Mouse (Mus musculus) testis, adult 2 months (tissue): ENCODE results near the gene Tmem42.

Experiments used
- CTCF ChIP-seq: fragments of 200-500 bp; IDR thresholded peaks from 2 replicates; pipeline ENCODE4 v1.5.1; 2012; ENCODE audit warnings: low read depth, mild to moderate bottlenecking, inconsistent platforms, low read length, moderate library complexity; ENCODE audit not compliant: control insufficient read depth, insufficient read depth, insufficient replicate concordance
- POLR2A ChIP-seq: fragments of 200-500 bp; IDR thresholded peaks from 2 replicates; pipeline ENCODE4 v1.6.1; 2012; ENCODE audit warnings: low read depth, mild to moderate bottlenecking, inconsistent platforms, low read length, moderate library complexity; ENCODE audit not compliant: control insufficient read depth

DNA sequence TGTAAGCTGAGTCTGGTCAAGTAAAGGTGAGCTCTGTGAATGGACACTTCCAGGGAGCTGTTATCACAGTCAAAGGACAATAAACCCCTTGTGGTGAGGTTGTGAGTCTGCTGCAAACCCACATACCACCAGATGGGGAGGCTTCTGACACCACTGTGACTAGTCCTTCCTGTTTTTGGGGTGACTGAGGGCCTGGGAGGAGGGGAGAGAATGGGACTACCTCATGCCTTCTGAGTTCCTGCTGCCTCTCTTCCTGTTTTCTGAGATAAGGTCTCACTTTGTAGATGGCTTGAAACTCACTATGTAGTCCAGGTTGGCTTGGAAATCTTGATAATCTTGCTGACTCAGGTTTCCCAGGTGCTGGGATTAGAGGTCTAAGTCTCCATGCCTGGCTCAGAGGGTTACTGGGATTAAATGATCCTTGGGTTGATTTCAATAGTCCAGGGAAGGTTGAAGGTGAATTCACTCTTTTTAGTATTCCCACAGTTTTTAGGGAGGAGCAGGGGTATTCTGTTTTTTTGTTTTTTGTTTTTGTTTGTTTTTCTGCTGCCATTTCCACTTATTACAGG, 37.7 kb downstream of the Tmem42 start:
- TF ChIP-seq CTCF = no peak
- TF ChIP-seq POLR2A = no peak
